Mouse (Mus musculus) heart, adult 2 months (tissue): ENCODE measurements around the gene Vmn1r155. TPM values are rescaled to one million over a fixed set of nuclear protein-coding genes. Genes with fewer than 3 reads are reported as not detected.
"Not testable (repeated sequence)": the region's sequence is repeated elsewhere in the genome, so short reads cannot be mapped to it uniquely, and the experiment has no call there.

ENCODE experiments used
- DNase-seq, 2 experiments: peaks; one replicate each; pipeline ENCODE4 v3.0.0; 2021
- H3K27ac ChIP-seq: fragments of 200-600 bp; 2 replicates; pipeline ENCODE4 v1.8.1; 2022
- H3K27me3 ChIP-seq: fragments of 200-500 bp; 2 replicates; pipeline ENCODE4 v1.6.1; 2012; ENCODE audit warnings: mild to moderate bottlenecking, low read length, inconsistent platforms, mixed read lengths; ENCODE audit not compliant: control insufficient read depth, insufficient read depth
- H3K36me3 ChIP-seq: fragments of 200-500 bp; 2 replicates; pipeline ENCODE4 v1.6.1; 2012; ENCODE audit warnings: low read length, inconsistent platforms; ENCODE audit not compliant: control insufficient read depth, insufficient read depth
- H3K4me1 ChIP-seq: fragments of 200-500 bp; 2 replicates; pipeline ENCODE4 v1.6.1; 2011; ENCODE audit warnings: low read length; ENCODE audit not compliant: control insufficient read depth, insufficient read depth
- H3K4me3 ChIP-seq: fragments of 200-600 bp; 2 replicates; pipeline ENCODE4 v1.8.1; 2022
- H3K79me2 ChIP-seq: fragments of 200-500 bp; replicated peaks from 2 replicates; pipeline ENCODE4 v1.6.1; 2012; ENCODE audit warnings: mild to moderate bottlenecking, inconsistent platforms, low read length, moderate library complexity, mixed read lengths; ENCODE audit not compliant: control insufficient read depth, insufficient read depth
- H3K9ac ChIP-seq: fragments of 200-500 bp; 2 replicates; pipeline ENCODE4 v1.6.1; 2012; ENCODE audit warnings: low read depth, mild to moderate bottlenecking, control low read depth, inconsistent platforms, low read length, mixed read lengths
- WGBS: fragments of 180-500 bp; shearing (Covaris S2); methylation state at CpG from one replicate; pipeline ENCODE4 v1.1.7; 2018; 5-methylcytosine and 5-hydroxymethylcytosine counted together
- intact Hi-C: fragments of 180-260 bp; cut with DNase I; formaldehyde crosslinking; loops from one replicate; pipeline ENCODE4 v1.15.1; 2025
- long read RNA-seq: library from polyadenylated mRNA; stranded (forward); transcript quantifications from one replicate; pipeline ENCODE4 v2.0.0, GENCODE M21; 2021
- polyA plus RNA-seq: library from polyadenylated mRNA; depleted of rRNA; stranded (reverse); fragments of >200 nt; gene quantifications from 2 replicates; pipeline ENCODE4 v1.2.3, GENCODE M21; 2012; rRNA removed
- total RNA-seq, 2 experiments: library from RNA; stranded (reverse); gene quantifications; 2 replicates each; pipeline ENCODE4 v1.2.3; 2021

Vmn1r155 gene
- total RNA-seq (not detected), polyA plus RNA-seq (not detected in 2 replicates)
- long read RNA-seq, result 0 reads

GRCm38 (mm10) chr7:22657718-22658117, at the start of gene Vmn1r155:
Gene Vmn1r155 (plus strand): TSS chr7:22658018.
- H3K9ac ChIP-seq, H3K4me1 ChIP-seq, H3K27me3 ChIP-seq, H3K27ac ChIP-seq, intact Hi-C loops, DNase-seq, H3K36me3 ChIP-seq, H3K79me2 ChIP-seq, H3K4me3 ChIP-seq: not testable (repeated sequence)
- WGBS, result no CpG with 5 or more reads among the region's 3 CpGs

GRCm38 (mm10) chr7:22692217-22692616, 34.4 kb downstream of the Vmn1r155 start, which contains the start of gene Gm8693:
Gene Gm8693 (minus strand): TSS chr7:22692317.
- H3K36me3 ChIP-seq, H3K9ac ChIP-seq, intact Hi-C loops, H3K27ac ChIP-seq, H3K4me1 ChIP-seq, H3K4me3 ChIP-seq, H3K79me2 ChIP-seq, DNase-seq, H3K27me3 ChIP-seq: not testable (repeated sequence)
- no CpG with 5 or more reads among the region's 2 CpGs for WGBS

Other genes starting within 250 kb of the Vmn1r155 start
- not detected for gene Vmn1r148, start 244.4 kb upstream of the Vmn1r155 start, total RNA-seq
- not detected in 2 replicates for gene Vmn1r148, start 244.4 kb upstream of the Vmn1r155 start, polyA plus RNA-seq
- gene Vmn1r149, start 219.8 kb upstream of the Vmn1r155 start, total RNA-seq, result not detected
- not detected in 2 replicates for gene Vmn1r149, start 219.8 kb upstream of the Vmn1r155 start, polyA plus RNA-seq
- not detected for gene Gm10665, start 193.9 kb upstream of the Vmn1r155 start, total RNA-seq
- not detected in 2 replicates for gene Gm10665, start 193.9 kb upstream of the Vmn1r155 start, polyA plus RNA-seq
- not detected for gene Vmn1r151, start 158.3 kb upstream of the Vmn1r155 start, total RNA-seq
- gene Vmn1r151, start 158.3 kb upstream of the Vmn1r155 start, polyA plus RNA-seq, result not detected in 2 replicates
- gene Vmn1r152, start 135.1 kb upstream of the Vmn1r155 start, total RNA-seq, result not detected
- not detected in 2 replicates for gene Vmn1r152, start 135.1 kb upstream of the Vmn1r155 start, polyA plus RNA-seq
- gene Gm8677, start 123.1 kb upstream of the Vmn1r155 start, total RNA-seq, result not detected
- gene Gm8677, start 123.1 kb upstream of the Vmn1r155 start, polyA plus RNA-seq, result not detected in 2 replicates
- not detected for gene Gm4201, start 92.7 kb upstream of the Vmn1r155 start, total RNA-seq
- gene Gm4201, start 92.7 kb upstream of the Vmn1r155 start, polyA plus RNA-seq, result not detected in 2 replicates
- gene Gm4565, start 69.9 kb upstream of the Vmn1r155 start, total RNA-seq, result not detected
- not detected in 2 replicates for gene Gm4565, start 69.9 kb upstream of the Vmn1r155 start, polyA plus RNA-seq
- not detected for gene Gm8693, start 34.3 kb downstream of the Vmn1r155 start, total RNA-seq
- gene Gm8693, start 34.3 kb downstream of the Vmn1r155 start, polyA plus RNA-seq, result not detected in 2 replicates
- not detected for gene Gm4567, start 61.7 kb downstream of the Vmn1r155 start, total RNA-seq
- gene Gm4567, start 61.7 kb downstream of the Vmn1r155 start, polyA plus RNA-seq, result not detected in 2 replicates
- gene Vmn1r157, start 103.7 kb downstream of the Vmn1r155 start, total RNA-seq, result not detected
- gene Vmn1r157, start 103.7 kb downstream of the Vmn1r155 start, polyA plus RNA-seq, result not detected in 2 replicates
- not detected for gene Vmn1r158, start 132.8 kb downstream of the Vmn1r155 start, total RNA-seq
- not detected in 2 replicates for gene Vmn1r158, start 132.8 kb downstream of the Vmn1r155 start, polyA plus RNA-seq
- gene Vmn1r159, start 185.6 kb downstream of the Vmn1r155 start, total RNA-seq, result not detected
- not detected in 2 replicates for gene Vmn1r159, start 185.6 kb downstream of the Vmn1r155 start, polyA plus RNA-seq
- not detected for gene Vmn1r160, start 213.2 kb downstream of the Vmn1r155 start, total RNA-seq
- not detected in 2 replicates for gene Vmn1r160, start 213.2 kb downstream of the Vmn1r155 start, polyA plus RNA-seq